Mouse (Mus musculus): Measurements from ENCODE around the gene Nutm2.
A peak's percentile ranks its signal among the peaks of the same experiment; 100 is the strongest.
"Not testable (repeated sequence)": the region's sequence is repeated elsewhere in the genome, so short reads cannot be mapped to it uniquely, and the experiment has no call there.

Gene Nutm2

GRCm38 (mm10) chr13:50467007-50467406, at the start of gene Nutm2:
Nutm2 (plus strand) TSS chr13:50467307.
- no peak for DNase-seq (ENCODE audit: low spot score)

GRCm38 (mm10) chr13:50417389-50418183, 49.5 kb upstream of the Nutm2 start, which contains the start of gene Fbxw17:
Fbxw17 (plus strand) TSS chr13:50417864.
- peak; percentile 75 for DNase-seq (ENCODE audit: low spot score)

- DNase-seq (ENCODE audit: low spot score) = no peak
Measured at GRCm38 (mm10) chr13:50418421-50418820, 48.7 kb upstream of the Nutm2 start.

GRCm38 (mm10) chr13:50423625-50424209, 43.4 kb upstream of the Nutm2 start:
- no peak for DNase-seq (ENCODE audit: low spot score)

- DNase-seq (ENCODE audit: low spot score) = no peak
Measured at GRCm38 (mm10) chr13:50424517-50424916, 42.6 kb upstream of the Nutm2 start.

- DNase-seq (ENCODE audit: low spot score) = no peak
Measured at GRCm38 (mm10) chr13:50426686-50427085, 40.4 kb upstream of the Nutm2 start.

- DNase-seq (ENCODE audit: low spot score) = no peak
Measured at GRCm38 (mm10) chr13:50443812-50444211, 23.3 kb upstream of the Nutm2 start, which contains the start of gene Gm47429. Gm47429 (minus strand) TSS chr13:50443912.

- no peak for DNase-seq (ENCODE audit: low spot score)
Measured at GRCm38 (mm10) chr13:50445261-50445660, 21.8 kb upstream of the Nutm2 start.

- DNase-seq (ENCODE audit: low spot score) = not testable (repeated sequence)
Measured at GRCm38 (mm10) chr13:50452266-50452665, 14.8 kb upstream of the Nutm2 start.

- no peak for DNase-seq (ENCODE audit: low spot score)
Measured at GRCm38 (mm10) chr13:50453426-50453825, 13.7 kb upstream of the Nutm2 start.

- DNase-seq (ENCODE audit: low spot score) = not testable (repeated sequence)
Measured at GRCm38 (mm10) chr13:50460433-50460832, 6.7 kb upstream of the Nutm2 start.

- DNase-seq (ENCODE audit: low spot score) = no peak
Measured at GRCm38 (mm10) chr13:50464621-50465562, 2.2 kb upstream of the Nutm2 start.

GRCm38 (mm10) chr13:50488510-50488909, 21.4 kb downstream of the Nutm2 start:
- DNase-seq (ENCODE audit: low spot score) = not testable (repeated sequence)

- DNase-seq (ENCODE audit: low spot score) = peak; percentile 3
Measured at GRCm38 (mm10) chr13:50510470-50511343, 43.6 kb downstream of the Nutm2 start.
